Mouse (Mus musculus) neural tube, embryonic 12.5 days (tissue): ENCODE results near the gene Gm2001. TPM values are rescaled to one million over a fixed set of nuclear protein-coding genes. Genes with fewer than 3 reads are reported as not detected.
A peak's percentile ranks its signal among the peaks of the same experiment; 100 is the strongest.
"Not testable (repeated sequence)": the region's sequence is repeated elsewhere in the genome, so short reads cannot be mapped to it uniquely, and the experiment has no call there.

Experiments
- ATAC-seq: fragments of 200-750 bp; cut with Nextera tagmentation; 2 replicates; pipeline ENCODE4 v1.8.0; 2017; ENCODE audit warnings: low read depth, mild to moderate bottlenecking, moderate TSS enrichment, moderate library complexity; ENCODE audit not compliant: low FRiP score
- H3K27ac ChIP-seq: fragments of 300-500 bp; sonication (generic); 2 replicates; pipeline ENCODE4 v1.5.1; 2016
- H3K27me3 ChIP-seq: fragments of 300-500 bp; sonication (generic); replicated peaks from 2 replicates; pipeline ENCODE4 v1.6.1; 2016; ENCODE audit warnings: mild to moderate bottlenecking
- H3K36me3 ChIP-seq: fragments of 300-500 bp; sonication (generic); 2 replicates; pipeline ENCODE4 v1.6.1; 2016; ENCODE audit warnings: mild to moderate bottlenecking
- H3K4me1 ChIP-seq: fragments of 300-500 bp; sonication (generic); 2 replicates; pipeline ENCODE4 v1.6.1; 2016
- H3K4me2 ChIP-seq: fragments of 300-500 bp; sonication (generic); replicated peaks from 2 replicates; pipeline ENCODE4 v1.6.1; 2016; ENCODE audit warnings: mild to moderate bottlenecking
- H3K4me3 ChIP-seq: fragments of 300-500 bp; sonication (generic); 2 replicates; pipeline ENCODE4 v1.5.1; 2016
- H3K9ac ChIP-seq: fragments of 300-500 bp; sonication (generic); 2 replicates; pipeline ENCODE4 v1.6.1; 2016; ENCODE audit warnings: mild to moderate bottlenecking
- H3K9me3 ChIP-seq: fragments of 300-500 bp; sonication (generic); 2 replicates; pipeline ENCODE4 v1.6.1; 2016; ENCODE audit warnings: mild to moderate bottlenecking
- WGBS: fragments of 180-500 bp; shearing (Covaris S2); methylation state at CpG from one replicate; pipeline ENCODE4 v1.1.7; 2016; 5-methylcytosine and 5-hydroxymethylcytosine counted together
- polyA plus RNA-seq: library from polyadenylated mRNA; unstranded; fragments of >200 nt; fragmentation: Nextera tagmentation; extraction: Ambion mirVana; gene quantifications from 2 replicates; pipeline ENCODE4 v1.2.1, GENCODE M21; 2016

The Gm2001 gene
- polyA plus RNA-seq, result not detected in 2 replicates

GRCm38 (mm10) chr12:87842239-87842638 is at the start of gene Gm2001:
Gm2001 (minus strand) TSS chr12:87842339.
- not testable (repeated sequence) for H3K36me3 ChIP-seq, H3K4me1 ChIP-seq, H3K4me3 ChIP-seq, H3K4me2 ChIP-seq, ATAC-seq, H3K27me3 ChIP-seq, H3K27ac ChIP-seq, H3K9me3 ChIP-seq, H3K9ac ChIP-seq
- WGBS, result 87% methylated on average over 2 of the region's 2 CpGs

- H3K4me1 ChIP-seq, H3K9me3 ChIP-seq, ATAC-seq: not testable (repeated sequence)
Measured at GRCm38 (mm10) chr12:87873772-87874171, 31.6 kb upstream of the Gm2001 start, which contains the start of gene Gm2016. Gm2016 (plus strand) TSS chr12:87874072.

GRCm38 (mm10) chr12:87864048-87864447 is 21.9 kb upstream of the Gm2001 start:
- peaks cover 15% of the 10 kb centered on the region for H3K9me3 ChIP-seq
- not testable (repeated sequence) for H3K4me3 ChIP-seq, H3K27me3 ChIP-seq, H3K27ac ChIP-seq, H3K9ac ChIP-seq, H3K36me3 ChIP-seq, ATAC-seq, H3K4me1 ChIP-seq, H3K4me2 ChIP-seq
- 77% methylated on average over 2 of the region's 2 CpGs for WGBS

More at GRCm38 (mm10) chr12:87873772-87874171, 31.6 kb upstream of the Gm2001 start, which contains the start of gene Gm2016:
- not testable (repeated sequence) for H3K36me3 ChIP-seq, H3K27ac ChIP-seq, H3K9ac ChIP-seq, H3K4me3 ChIP-seq, H3K4me2 ChIP-seq, H3K27me3 ChIP-seq
- WGBS, result 87% methylated on average over 5 of the region's 5 CpGs

- H3K4me2 ChIP-seq, H3K36me3 ChIP-seq, H3K9ac ChIP-seq, H3K27me3 ChIP-seq, H3K4me1 ChIP-seq, H3K27ac ChIP-seq, H3K4me3 ChIP-seq, ATAC-seq: not testable (repeated sequence)
- WGBS, result 90% methylated on average over 10 of the region's 11 CpGs
- peaks cover 15% of the 10 kb centered on the region for H3K9me3 ChIP-seq
Measured at GRCm38 (mm10) chr12:87863638-87864037, 21.5 kb upstream of the Gm2001 start.

- H3K4me1 ChIP-seq, H3K4me3 ChIP-seq, H3K9ac ChIP-seq, H3K27me3 ChIP-seq, H3K4me2 ChIP-seq, H3K36me3 ChIP-seq, H3K27ac ChIP-seq: not testable (repeated sequence)
- H3K9me3 ChIP-seq, result peaks cover 15% of the 10 kb centered on the region
- peak; percentile 29; the same call in 1 of the 2 replicates for ATAC-seq
- 87% methylated on average over 23 of the region's 23 CpGs for WGBS
Measured at GRCm38 (mm10) chr12:87861740-87862692, 19.9 kb upstream of the Gm2001 start.

- ATAC-seq, H3K4me3 ChIP-seq, H3K36me3 ChIP-seq, H3K9ac ChIP-seq, H3K4me2 ChIP-seq, H3K27ac ChIP-seq, H3K9me3 ChIP-seq, H3K4me1 ChIP-seq, H3K27me3 ChIP-seq: not testable (repeated sequence)
- 86% methylated on average over 1 of the region's 1 CpGs for WGBS
Measured at GRCm38 (mm10) chr12:87856067-87856466, 13.9 kb upstream of the Gm2001 start.

GRCm38 (mm10) chr12:87850657-87851056 is 8.5 kb upstream of the Gm2001 start:
- not testable (repeated sequence) for H3K36me3 ChIP-seq, H3K27me3 ChIP-seq, H3K9ac ChIP-seq, ATAC-seq, H3K27ac ChIP-seq, H3K9me3 ChIP-seq, H3K4me2 ChIP-seq, H3K4me1 ChIP-seq, H3K4me3 ChIP-seq
- no CpG with 5 or more reads among the region's 2 CpGs for WGBS

- H3K4me2 ChIP-seq, ATAC-seq, H3K4me1 ChIP-seq, H3K27me3 ChIP-seq, H3K27ac ChIP-seq, H3K4me3 ChIP-seq, H3K36me3 ChIP-seq, H3K9me3 ChIP-seq, H3K9ac ChIP-seq: not testable (repeated sequence)
- 94% methylated on average over 6 of the region's 6 CpGs for WGBS
Measured at GRCm38 (mm10) chr12:87816277-87816676, 25.9 kb downstream of the Gm2001 start, which contains the start of gene BB287469. BB287469 (plus strand) TSS chr12:87816577.

- not testable (repeated sequence) for ATAC-seq, H3K9ac ChIP-seq, H3K4me2 ChIP-seq, H3K27me3 ChIP-seq, H3K9me3 ChIP-seq, H3K4me1 ChIP-seq, H3K27ac ChIP-seq, H3K4me3 ChIP-seq, H3K36me3 ChIP-seq
- 85% methylated on average over 5 of the region's 5 CpGs for WGBS
Measured at GRCm38 (mm10) chr12:87797971-87798370, 44.2 kb downstream of the Gm2001 start.

GRCm38 (mm10) chr12:87795212-87795611 is 46.9 kb downstream of the Gm2001 start, which contains the start of gene Gm21936:
Gm21936 (plus strand) TSS chr12:87795512.
- not testable (repeated sequence) for H3K4me1 ChIP-seq, H3K27me3 ChIP-seq, H3K4me2 ChIP-seq, ATAC-seq, H3K36me3 ChIP-seq, H3K27ac ChIP-seq, H3K9ac ChIP-seq, H3K9me3 ChIP-seq, H3K4me3 ChIP-seq
- 85% methylated on average over 1 of the region's 1 CpGs for WGBS
